Mouse (Mus musculus) hindbrain, embryonic 10.5 days (tissue): Measurements from ENCODE around the gene Mettl7a1. TPM values are rescaled to one million over a fixed set of nuclear protein-coding genes. Genes with fewer than 3 reads are reported as not detected.
"Not testable (repeated sequence)": the region's sequence is repeated elsewhere in the genome, so short reads cannot be mapped to it uniquely, and the experiment has no call there.

ENCODE experiments used
- DNase-seq: peaks from one replicate; pipeline ENCODE4 v3.0.0-alpha.2; 2017; ENCODE audit warnings: low spot score
- H3K27ac ChIP-seq: fragments of 300-500 bp; sonication (generic); 2 replicates; pipeline ENCODE4 v1.5.1; 2016; ENCODE audit warnings: mild to moderate bottlenecking, moderate library complexity
- H3K27me3 ChIP-seq: fragments of 300-500 bp; sonication (generic); 2 replicates; pipeline ENCODE4 v1.6.1; 2016; ENCODE audit warnings: mild to moderate bottlenecking; ENCODE audit not compliant: poor library complexity, insufficient read depth, severe bottlenecking
- H3K36me3 ChIP-seq: fragments of 300-500 bp; sonication (generic); 2 replicates; pipeline ENCODE4 v1.6.1; 2016; ENCODE audit warnings: mild to moderate bottlenecking, moderate library complexity
- H3K4me1 ChIP-seq: fragments of 300-500 bp; sonication (generic); replicated peaks from 2 replicates; pipeline ENCODE4 v1.6.1; 2016; ENCODE audit warnings: mild to moderate bottlenecking
- H3K4me3 ChIP-seq: fragments of 300-500 bp; sonication (generic); 2 replicates; pipeline ENCODE4 v1.5.1; 2016; ENCODE audit warnings: mild to moderate bottlenecking, moderate library complexity
- H3K9me3 ChIP-seq: fragments of 300-500 bp; sonication (generic); 2 replicates; pipeline ENCODE4 v1.6.1; 2016; ENCODE audit warnings: mild to moderate bottlenecking, moderate library complexity
- WGBS: fragments of 180-500 bp; shearing (Covaris S2); methylation state at CpG from one replicate; pipeline ENCODE4 v1.1.7; 2016; 5-methylcytosine and 5-hydroxymethylcytosine counted together
- polyA plus RNA-seq: library from polyadenylated mRNA; unstranded; fragments of >200 nt; fragmentation: Nextera tagmentation; extraction: Ambion mirVana; gene quantifications from 2 replicates; pipeline ENCODE4 v1.2.1, GENCODE M21; 2016

The Mettl7a1 gene
- 3.8 and 5.5 TPM in 2 replicates for polyA plus RNA-seq

- no peaks in the 10 kb centered on the region for H3K27me3 ChIP-seq
- DNase-seq, result peak; percentile 83
- peak within 1 kb of the TSS; percentile 60 for H3K4me3 ChIP-seq
- H3K36me3 ChIP-seq, result no peaks in the 10 kb centered on the region
- peak within 1 kb of the TSS; percentile 88 for H3K27ac ChIP-seq
- WGBS, result 4% methylated on average over 22 of the region's 30 CpGs
- no peaks in the 10 kb centered on the region for H3K9me3 ChIP-seq
- peaks cover 32% of the 10 kb centered on the region for H3K4me1 ChIP-seq
These were observed at the start of gene Mettl7a1 for GRCm38 (mm10) chr15:100304019-100304991. TSS of gene Mettl7a1 (plus strand) at chr15:100304140.

DNA sequence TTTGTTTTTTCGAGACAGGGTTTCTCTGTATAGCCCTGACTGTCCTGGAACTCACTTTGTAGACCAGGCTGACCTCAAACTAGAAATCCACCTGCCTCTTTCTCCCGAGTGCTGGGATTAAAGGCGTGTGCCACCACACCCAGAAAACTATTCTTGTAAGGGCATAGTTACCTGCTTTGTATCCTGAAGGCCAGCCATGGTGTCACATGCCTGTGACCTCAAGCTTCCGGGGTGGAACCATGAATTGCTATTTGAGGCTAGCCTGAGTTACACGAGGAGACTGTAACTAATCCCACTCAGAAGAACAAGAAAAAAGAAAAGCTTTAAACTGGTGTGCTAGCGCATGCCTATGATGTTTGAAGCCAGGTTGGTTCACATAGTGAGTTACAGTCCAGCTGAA is 47.6 kb upstream of the Mettl7a1 start:
- Histone ChIP-seq H3K36me3 (peaks cover 95% of the 10 kb centered on the region), H3K9me3 (no peaks in the 10 kb centered on the region), H3K4me1 (no peaks in the 10 kb centered on the region), H3K27me3 (no peaks in the 10 kb centered on the region), H3K27ac (no peak overlapping the region), H3K4me3 (no peak overlapping the region)
- no peak for DNase-seq
- WGBS, result 93% methylated on average over 6 of the region's 6 CpGs

GRCm38 (mm10) chr15:100257305-100257704 is 46.6 kb upstream of the Mettl7a1 start:
- Histone ChIP-seq H3K9me3 (no peaks in the 10 kb centered on the region), H3K36me3 (peaks cover 89% of the 10 kb centered on the region), H3K27ac (no peak overlapping the region), H3K27me3 (no peaks in the 10 kb centered on the region), H3K4me1 (no peaks in the 10 kb centered on the region), H3K4me3 (no peak overlapping the region)
- WGBS, result 90% methylated on average over 5 of the region's 5 CpGs
- DNase-seq, result no peak

- H3K36me3 ChIP-seq, result peaks cover 74% of the 10 kb centered on the region
These were observed 45.1 kb upstream of the Mettl7a1 start for GRCm38 (mm10) chr15:100258646-100259425.

GRCm38 (mm10) chr15:100260351-100260750 is 43.6 kb upstream of the Mettl7a1 start:
- 95% methylated on average over 7 of the region's 7 CpGs for WGBS
- H3K9me3 ChIP-seq, result not testable (repeated sequence)

More at GRCm38 (mm10) chr15:100258646-100259425, 45.1 kb upstream of the Mettl7a1 start:
- DNase-seq, result no peak
- Histone ChIP-seq H3K27me3 (no peaks in the 10 kb centered on the region), H3K4me1 (no peaks in the 10 kb centered on the region), H3K27ac (no peak overlapping the region), H3K4me3 (no peak overlapping the region), H3K9me3 (no peaks in the 10 kb centered on the region)
- WGBS, result 95% methylated on average over 7 of the region's 7 CpGs

DNA sequence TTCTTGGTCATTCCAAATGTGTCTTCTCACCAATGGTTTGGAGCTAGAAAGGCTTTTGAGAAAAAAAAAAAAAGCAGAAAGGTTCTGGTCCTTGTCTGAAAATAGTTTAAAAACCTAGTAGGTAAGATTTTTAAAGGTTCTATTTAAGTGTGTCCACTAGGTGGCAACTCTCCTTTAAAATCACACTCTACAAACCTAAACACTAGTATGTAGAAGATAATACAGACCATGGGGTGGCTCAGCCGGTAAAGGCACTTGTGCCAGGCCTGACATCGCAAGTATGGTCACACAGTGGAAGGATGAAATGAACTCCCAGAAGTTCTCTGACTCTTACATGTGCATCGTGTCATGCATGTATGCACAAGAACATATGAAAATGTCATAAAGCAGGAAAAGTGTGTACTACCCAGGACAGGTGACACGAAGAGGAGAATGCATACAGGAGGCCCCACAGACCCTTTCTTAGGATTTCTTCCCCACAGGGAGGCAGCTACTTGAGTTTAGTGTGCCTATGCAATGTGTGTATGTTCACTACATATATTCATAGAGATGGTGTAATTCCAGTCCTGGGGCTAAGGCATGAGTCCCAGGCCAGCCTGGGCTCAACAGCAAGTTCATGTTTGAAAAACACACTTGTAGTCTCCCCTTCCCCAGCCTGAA is 40.6 kb upstream of the Mettl7a1 start:
- DNase-seq, result no peak
- peaks cover 29% of the 10 kb centered on the region for H3K36me3 ChIP-seq
- H3K9me3 ChIP-seq, result no peaks in the 10 kb centered on the region
- H3K4me3 ChIP-seq, result no peak overlapping the region
- 21% methylated on average over 4 of the region's 4 CpGs for WGBS
- no peak overlapping the region for H3K27ac ChIP-seq
- no peaks in the 10 kb centered on the region for H3K4me1 ChIP-seq
- no peaks in the 10 kb centered on the region for H3K27me3 ChIP-seq

More at GRCm38 (mm10) chr15:100260351-100260750, 43.6 kb upstream of the Mettl7a1 start:
- H3K36me3 ChIP-seq, result peaks cover 59% of the 10 kb centered on the region
- H3K27ac ChIP-seq, H3K4me3 ChIP-seq, DNase-seq, H3K4me1 ChIP-seq, H3K27me3 ChIP-seq: not testable (repeated sequence)

GRCm38 (mm10) chr15:100265586-100266325 is 38.2 kb upstream of the Mettl7a1 start:
- 90% methylated on average over 4 of the region's 5 CpGs for whole genome bisulfite sequencing
- H3K36me3 ChIP-seq, result peaks cover 9% of the 10 kb centered on the region
- H3K27me3 ChIP-seq, result peaks cover 17% of the 10 kb centered on the region; the same call in 1 of the 2 replicates
- no peak for DNase-seq
- H3K4me3 ChIP-seq, result no peak overlapping the region
- H3K27ac ChIP-seq, result no peak overlapping the region
- H3K9me3 ChIP-seq, result no peaks in the 10 kb centered on the region
- no peaks in the 10 kb centered on the region for H3K4me1 ChIP-seq

DNA sequence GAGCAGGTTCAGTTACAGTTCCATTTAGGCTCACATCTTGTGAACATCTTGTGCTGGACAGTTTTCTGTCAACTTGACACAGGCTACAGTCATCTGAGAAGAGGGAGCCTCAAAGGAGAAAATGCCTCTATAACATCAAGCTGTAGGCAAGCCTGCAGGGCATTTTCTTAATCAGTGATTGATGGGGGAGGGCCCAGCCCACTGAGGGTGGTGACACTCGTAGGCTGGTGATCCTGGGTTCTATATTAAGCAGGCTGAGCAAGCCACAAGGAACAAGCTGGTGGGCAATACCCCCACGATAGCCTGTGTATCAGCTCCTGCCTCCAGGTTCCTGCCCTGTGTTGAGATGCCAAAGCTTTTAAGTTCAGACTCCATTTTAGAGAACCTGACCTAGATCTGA is 35.0 kb upstream of the Mettl7a1 start:
- Histone ChIP-seq H3K36me3 (no peaks in the 10 kb centered on the region), H3K4me3 (no peak overlapping the region), H3K27ac (no peak overlapping the region), H3K27me3 (peaks cover 25% of the 10 kb centered on the region; the same call in 1 of the 2 replicates), H3K4me1 (no peaks in the 10 kb centered on the region), H3K9me3 (peaks cover 8% of the 10 kb centered on the region; the same call in 1 of the 2 replicates)
- WGBS, result 76% methylated on average over 2 of the region's 2 CpGs
- no peak for DNase-seq

- no peak overlapping the region for H3K27ac ChIP-seq
- H3K9me3 ChIP-seq, result peaks cover 9% of the 10 kb centered on the region; the same call in 1 of the 2 replicates
- H3K27me3 ChIP-seq, result peaks cover 25% of the 10 kb centered on the region; the same call in 1 of the 2 replicates
- no peak overlapping the region for H3K4me3 ChIP-seq
- WGBS, result 14% methylated on average over 9 of the region's 9 CpGs
- DNase-seq, result no peak
- no peaks in the 10 kb centered on the region for H3K36me3 ChIP-seq
- H3K4me1 ChIP-seq, result no peaks in the 10 kb centered on the region
These were observed 34.2 kb upstream of the Mettl7a1 start for GRCm38 (mm10) chr15:100269776-100270175.

DNA sequence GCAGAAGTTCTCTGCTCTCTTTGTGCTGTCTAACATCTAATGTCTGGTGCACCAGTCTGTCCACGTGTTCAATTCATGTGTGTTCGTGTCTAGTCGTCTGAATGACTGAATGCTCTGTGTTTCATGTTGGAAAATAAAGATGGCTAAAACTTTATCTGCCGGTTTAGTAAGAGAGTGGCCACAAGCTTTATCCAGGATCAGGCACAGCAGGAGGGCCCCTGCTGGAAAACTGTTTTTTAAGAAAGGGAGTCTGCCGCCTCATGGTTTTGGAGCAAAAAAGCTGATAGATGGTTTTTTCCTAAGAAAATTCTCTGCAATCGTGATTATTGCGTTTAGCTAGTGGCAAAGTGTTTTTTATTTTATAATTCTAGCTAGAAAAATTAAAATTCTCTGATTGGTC is 33.3 kb upstream of the Mettl7a1 start:
- not testable (repeated sequence) for DNase-seq, H3K27ac ChIP-seq, H3K36me3 ChIP-seq, H3K4me3 ChIP-seq, H3K4me1 ChIP-seq, H3K9me3 ChIP-seq
- 16% methylated on average over 7 of the region's 7 CpGs for WGBS
- peaks cover 25% of the 10 kb centered on the region; the same call in 1 of the 2 replicates for H3K27me3 ChIP-seq

GRCm38 (mm10) chr15:100271411-100271810 is 32.5 kb upstream of the Mettl7a1 start:
- H3K27ac ChIP-seq, result no peak overlapping the region
- no peaks in the 10 kb centered on the region for H3K4me1 ChIP-seq
- peaks cover 25% of the 10 kb centered on the region; the same call in 1 of the 2 replicates for H3K27me3 ChIP-seq
- H3K36me3 ChIP-seq, result no peaks in the 10 kb centered on the region
- peaks cover 9% of the 10 kb centered on the region; the same call in 1 of the 2 replicates for H3K9me3 ChIP-seq
- H3K4me3 ChIP-seq, result no peak overlapping the region
- 55% methylated on average over 14 of the region's 14 CpGs for WGBS
- no peak for DNase-seq
